Mouse (Mus musculus): ENCODE data around the gene Topaz1. TPM values are rescaled to one million over a fixed set of nuclear protein-coding genes. Genes with fewer than 3 reads are reported as not detected.

Topaz1 gene
- polyA plus RNA-seq (2012; rRNA removed): not detected in 2 replicates

DNA sequence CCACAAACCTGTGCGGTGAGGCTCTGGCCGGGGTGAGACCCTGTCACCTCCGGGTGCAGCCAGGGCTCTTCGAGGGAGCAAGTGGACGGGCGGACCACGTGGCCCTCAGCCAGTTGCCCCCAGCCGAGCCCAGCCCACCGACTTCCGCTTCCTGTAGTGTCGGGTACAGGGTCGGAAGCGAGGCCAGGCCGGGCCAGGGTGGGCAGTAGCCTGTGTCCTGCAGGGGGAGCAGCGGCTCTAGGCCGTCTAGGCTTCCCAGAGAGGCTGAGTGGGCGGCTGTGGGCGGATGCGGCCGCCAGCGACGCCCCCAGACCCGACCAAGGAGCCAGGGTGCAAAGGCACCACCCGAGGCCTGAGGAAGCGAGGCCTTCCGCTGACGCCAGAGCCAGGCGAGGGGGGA, at the start of gene Topaz1:
Gene Topaz1, plus strand, starts transcription at position 287 of the 400 bp plus-strand sequence.

DNA sequence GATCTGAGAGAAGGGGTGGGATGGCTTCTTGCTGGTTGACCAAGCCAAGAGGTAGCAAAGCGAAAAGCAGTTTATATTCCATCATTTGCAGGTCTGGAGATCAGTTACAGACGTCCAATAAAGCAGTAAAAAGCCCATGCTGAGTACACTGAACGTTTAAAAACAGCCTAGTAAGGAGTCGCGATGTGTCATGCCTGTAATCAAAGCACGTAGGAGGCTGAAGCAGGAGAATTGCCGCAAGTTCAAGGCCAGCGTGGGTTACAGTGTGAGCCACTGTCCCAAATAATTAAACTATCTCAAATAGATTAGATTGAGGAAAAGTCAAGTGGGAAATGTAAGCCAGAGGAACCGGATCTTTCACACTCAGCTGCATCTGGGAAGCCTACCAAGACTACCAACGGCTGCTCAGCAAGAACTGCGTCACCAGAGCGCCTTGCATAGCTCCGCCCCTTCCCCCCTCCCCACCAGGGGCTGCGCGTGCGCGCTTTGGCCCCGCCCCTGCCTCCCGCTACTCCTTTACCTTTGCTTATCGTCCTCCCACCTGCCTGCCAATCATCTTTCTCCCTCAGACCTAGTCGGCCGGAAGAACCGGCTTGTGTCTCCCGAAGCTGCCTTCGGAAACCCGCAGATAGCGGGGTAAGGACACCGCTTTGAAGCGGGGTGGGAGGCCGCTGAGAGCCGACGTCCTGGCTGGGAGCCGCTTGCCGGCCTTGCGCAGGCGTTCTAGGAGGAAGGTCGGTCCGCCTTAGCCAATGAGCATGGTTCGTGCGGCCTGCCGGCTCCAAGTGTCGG, 58.1 kb downstream of the Topaz1 start, which contains the start of gene Tcaim:
Gene Tcaim, plus strand, starts transcription at position 487 of the 792 bp plus-strand sequence.

DNA sequence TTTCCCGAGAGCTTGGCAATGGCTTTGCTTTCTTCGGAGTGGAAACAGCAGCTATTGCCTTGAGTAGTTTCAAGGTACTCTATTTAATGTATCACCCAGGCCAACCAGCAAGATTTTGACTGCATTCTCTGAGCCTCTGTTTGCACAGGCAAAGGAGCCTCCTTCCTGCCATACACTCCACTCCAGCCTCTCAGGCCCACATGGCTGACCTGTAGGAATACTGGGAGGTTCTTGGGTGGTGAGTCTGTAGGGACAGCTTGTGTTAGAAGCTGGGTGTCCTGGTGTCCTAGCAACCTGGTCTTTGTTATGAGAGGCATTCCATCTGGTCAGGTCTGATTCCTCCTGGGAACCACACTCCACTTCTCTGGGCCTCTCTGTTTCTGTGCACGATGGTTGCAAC, 96.6 kb downstream of the Topaz1 start, which contains the start of gene Gm35549:
Gene Gm35549, minus strand, starts transcription at position 276 of the 400 bp plus-strand sequence.

Other genes with a start within 250 kb of the Topaz1 start
- 0.41 and 0.61 TPM in 2 replicates for gene Tcaim, start 58.2 kb downstream of the Topaz1 start, polyA plus RNA-seq (2012; rRNA removed)
- gene Gm35549, start 96.7 kb downstream of the Topaz1 start, polyA plus RNA-seq (2012; rRNA removed): not detected in 2 replicates
- 2.6 and 7.3 TPM in 2 replicates for gene Zfp445, start 118.7 kb downstream of the Topaz1 start, polyA plus RNA-seq (2012; rRNA removed)
- 0.71 and 1.3 TPM in 2 replicates for gene Zkscan7, start 138.3 kb downstream of the Topaz1 start, polyA plus RNA-seq (2012; rRNA removed)
- gene Zfp105, start 175.7 kb downstream of the Topaz1 start, polyA plus RNA-seq (2012; rRNA removed): 0.03 and 0.12 TPM in 2 replicates
- gene 1110059G10Rik, start 203.7 kb downstream of the Topaz1 start, polyA plus RNA-seq (2012; rRNA removed): 0.33 and 0.56 TPM in 2 replicates
- 0.15 and 0.41 TPM in 2 replicates for gene Kif15, start 203.7 kb downstream of the Topaz1 start, polyA plus RNA-seq (2012; rRNA removed)